Mouse (Mus musculus) neural tube, embryonic 10.5 days (tissue): Measurements from ENCODE around the gene Bach2.

Source experiments
- DNase-seq: peaks from one replicate; pipeline ENCODE4 v3.0.0-alpha.2; 2017; ENCODE audit warnings: low spot score; ENCODE audit errors: extremely low spot score

The Bach2 gene

DNA sequence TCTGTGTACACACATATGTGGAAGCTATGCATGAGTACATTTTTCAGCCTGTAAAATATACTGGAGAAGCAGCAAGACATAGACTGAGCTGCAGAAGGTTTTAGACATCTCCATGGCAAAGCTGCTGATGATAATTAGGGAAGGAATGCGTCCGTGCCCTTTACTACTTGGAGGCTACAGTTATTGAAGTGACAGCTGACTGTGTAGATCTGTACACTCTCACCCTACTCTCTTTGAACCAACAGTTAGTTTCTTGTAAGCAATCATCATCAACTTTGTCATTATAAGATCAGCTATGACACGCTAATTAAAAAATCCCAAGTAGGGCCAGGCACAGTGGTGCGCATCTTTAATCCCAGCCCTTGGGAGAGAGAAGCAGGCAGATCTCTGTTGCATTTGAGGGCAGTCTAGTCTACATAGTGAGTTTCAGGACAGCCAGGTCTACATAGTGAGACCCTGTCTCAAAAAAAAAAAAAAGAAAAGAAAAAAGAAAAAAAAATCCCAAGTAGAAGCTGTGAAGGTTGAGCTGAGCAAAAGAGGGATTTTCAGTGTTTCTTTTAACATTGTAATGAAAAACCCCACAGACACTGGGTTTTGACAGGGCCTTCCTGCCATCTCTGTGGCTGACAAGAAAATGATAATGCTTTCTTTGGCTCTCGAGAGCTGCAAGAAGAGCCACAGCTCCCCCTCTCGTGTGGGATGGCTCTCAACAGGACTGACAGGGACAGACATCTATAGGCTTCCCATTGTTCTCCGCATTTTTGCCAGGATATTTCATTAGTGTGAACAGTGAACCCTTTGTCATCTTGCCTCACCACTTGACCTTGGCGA, 322.3 kb downstream of the Bach2 start:
- DNase-seq, result no peak

DNA sequence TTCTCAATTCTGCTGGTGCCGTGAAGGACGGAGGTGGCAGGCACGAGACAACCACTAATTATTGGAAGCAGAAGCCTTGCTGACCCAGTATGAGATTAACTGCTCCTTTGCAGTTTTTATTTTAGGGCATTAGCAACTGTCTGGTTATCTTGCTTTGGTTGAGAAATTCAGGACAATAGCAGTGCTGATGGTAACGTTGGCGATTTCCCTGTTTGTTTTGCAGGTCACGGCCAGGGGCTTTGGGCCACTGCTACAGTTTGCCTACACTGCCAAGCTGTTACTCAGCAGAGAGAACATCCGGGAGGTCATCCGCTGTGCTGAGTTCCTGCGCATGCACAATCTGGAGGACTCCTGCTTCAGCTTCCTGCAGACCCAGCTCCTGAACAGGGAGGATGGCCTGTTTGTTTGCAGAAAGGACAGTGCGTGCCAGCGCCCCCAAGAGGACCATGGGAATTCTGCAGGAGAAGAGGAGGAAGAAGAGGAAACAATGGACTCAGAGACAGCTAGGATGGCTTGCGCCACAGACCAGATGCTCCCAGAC, 323.0 kb downstream of the Bach2 start:
- DNase-seq, result peak; percentile 39

DNA sequence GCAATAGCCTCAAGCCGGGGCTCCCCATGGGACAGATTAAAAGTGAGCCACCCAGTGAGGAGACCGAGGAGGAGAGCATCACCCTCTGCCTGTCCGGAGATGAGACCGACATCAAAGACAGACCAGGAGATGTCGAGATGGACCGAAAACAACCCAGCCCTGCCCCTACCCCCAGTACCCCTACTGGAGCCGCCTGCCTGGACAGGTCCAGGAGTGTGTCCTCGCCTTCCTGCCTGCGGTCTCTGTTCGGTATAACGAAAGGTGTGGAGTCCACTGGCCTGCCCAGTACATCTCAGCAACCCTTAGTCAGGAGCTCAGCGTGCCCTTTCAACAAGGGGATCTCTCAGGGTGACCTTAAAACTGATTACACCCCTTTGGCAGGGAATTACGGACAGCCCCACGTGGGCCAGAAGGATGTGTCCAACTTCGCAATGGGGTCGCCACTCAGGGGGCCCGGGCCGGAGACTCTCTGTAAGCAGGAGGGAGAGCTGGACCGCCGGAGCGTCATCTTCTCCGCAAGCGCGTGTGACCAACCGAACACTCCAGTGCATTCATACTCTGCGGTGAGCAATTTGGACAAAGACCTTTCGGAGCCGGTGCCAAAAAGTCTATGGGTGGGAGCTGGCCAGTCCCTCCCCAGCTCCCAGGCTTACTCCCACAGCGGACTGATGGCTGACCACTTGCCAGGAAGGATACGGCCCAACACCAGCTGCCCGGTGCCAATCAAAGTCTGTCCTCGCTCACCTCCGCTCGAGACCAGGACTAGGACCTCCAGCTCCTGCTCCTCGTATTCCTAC, 323.9 kb downstream of the Bach2 start:
- no peak for DNase-seq

DNA sequence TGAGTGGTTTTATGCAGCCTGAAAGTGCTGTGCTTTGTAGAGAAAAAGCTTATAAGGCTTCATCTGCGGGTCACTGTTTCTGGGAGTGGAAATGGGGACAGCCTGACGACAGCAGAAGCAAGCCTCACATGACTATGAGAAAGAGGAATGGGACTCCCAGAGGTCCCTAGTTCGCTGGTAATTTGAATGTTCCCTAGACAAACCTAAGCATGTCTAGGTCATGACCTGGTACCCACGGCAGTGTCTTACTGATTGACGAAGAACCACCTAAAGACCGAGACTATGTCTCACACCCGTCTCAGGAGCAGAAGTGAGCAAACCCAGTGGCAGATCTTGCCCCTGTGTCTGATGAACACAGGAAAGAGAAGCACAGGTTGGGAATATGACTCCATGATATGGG, 325.8 kb downstream of the Bach2 start:
- no peak for DNase-seq

DNA sequence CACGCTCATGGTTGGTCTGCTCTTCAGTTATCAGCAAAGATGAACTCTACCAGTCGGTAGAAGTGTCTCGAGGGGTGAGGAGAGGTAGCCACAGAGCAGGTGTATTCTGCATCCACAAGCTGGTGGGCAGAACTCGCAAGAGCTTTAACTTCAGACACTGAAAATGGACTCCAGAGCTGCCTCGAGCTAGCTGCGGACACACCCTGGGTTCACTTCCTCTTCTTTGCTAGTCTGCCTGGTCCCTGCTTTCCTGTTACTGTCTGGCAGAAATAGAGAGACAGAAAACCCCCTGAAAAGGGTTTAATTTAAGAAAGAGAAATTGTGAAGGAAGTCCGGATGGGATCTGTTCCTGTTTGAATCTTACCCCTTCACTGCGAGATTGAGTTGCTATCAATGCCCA, 326.3 kb downstream of the Bach2 start:
- DNase-seq, result no peak

DNA sequence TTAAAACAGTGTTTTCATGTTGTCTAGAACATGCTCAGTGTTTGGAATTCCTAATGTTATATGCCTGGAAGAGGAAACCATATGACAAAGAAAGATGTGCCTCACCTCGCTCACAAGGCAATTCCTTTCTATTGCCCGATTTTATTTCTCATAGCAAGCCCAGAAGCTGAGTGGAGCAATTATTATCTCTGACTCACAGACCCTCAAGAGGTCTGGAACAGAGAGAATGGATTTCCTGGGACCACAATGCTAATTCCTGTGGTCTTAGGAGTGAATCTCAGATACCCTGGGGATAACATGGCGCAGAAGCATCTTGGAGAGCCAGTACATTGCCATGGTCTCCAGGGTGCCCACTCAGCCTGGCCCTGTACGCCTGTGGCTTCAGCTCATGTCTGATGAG, 330.4 kb downstream of the Bach2 start:
- DNase-seq, result no peak

DNA sequence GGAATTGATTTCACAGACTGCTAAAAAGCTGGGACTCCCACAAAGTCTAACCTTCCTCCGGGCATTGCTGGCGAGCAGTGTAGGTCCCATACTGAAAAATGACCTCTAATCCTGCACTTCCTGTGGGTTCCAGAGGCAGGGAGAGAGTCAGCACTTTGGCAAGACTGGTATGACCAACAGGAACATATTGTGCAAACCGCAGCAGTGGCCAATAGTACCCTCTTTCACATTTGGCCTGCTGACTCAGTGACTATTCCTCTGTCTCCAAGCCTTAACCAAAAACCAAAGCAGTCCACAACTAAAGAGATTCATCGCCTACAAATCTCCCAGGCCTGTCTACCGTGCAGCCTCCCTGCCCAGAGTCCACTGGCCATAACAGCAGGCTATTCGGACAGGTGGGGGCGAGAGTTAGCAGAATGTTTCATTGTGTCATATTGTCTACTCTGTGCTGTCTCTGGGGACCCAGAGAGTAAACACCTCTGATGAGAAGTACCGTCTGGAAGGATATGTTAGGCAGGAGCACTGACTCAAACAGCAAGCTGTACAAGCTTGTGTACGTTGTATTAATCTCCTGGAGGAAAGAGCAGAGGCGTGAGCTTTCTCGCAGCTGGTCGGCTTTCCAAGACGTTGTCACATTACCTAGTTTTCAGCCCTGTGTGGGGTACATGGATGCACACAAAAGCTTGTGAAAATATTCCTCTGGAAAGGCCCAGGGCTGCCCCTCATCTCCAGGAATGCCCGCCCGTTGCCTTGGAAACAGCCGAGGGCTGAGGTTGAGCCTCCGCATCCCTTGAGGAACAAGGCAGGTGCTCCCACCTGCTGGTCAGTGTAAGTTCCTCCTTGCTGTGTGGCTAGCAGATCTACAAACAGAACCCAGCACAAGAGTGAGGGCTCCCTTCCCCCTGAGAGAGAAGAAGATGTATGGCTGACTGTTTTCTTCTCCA, 331.7 kb downstream of the Bach2 start:
- no peak for DNase-seq

DNA sequence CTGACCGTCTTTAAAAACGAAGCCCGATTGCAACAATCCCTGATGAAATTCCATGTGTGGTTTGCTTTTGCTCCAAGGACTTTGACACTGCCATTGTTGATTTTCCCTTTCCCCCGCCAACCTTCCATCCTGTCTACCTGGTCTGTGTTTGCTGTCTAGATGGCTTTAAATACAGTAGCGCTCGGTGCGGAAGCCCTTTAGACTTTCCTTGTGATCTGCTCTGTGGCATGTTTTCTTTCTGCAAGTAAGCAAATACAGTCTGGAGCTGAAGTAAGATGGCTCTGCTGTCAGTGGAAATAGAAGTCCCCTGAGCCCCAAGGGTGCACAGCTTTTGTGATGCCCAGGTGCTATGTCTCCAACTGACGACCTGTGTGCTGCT, 332.3 kb downstream of the Bach2 start:
- no peak for DNase-seq

DNA sequence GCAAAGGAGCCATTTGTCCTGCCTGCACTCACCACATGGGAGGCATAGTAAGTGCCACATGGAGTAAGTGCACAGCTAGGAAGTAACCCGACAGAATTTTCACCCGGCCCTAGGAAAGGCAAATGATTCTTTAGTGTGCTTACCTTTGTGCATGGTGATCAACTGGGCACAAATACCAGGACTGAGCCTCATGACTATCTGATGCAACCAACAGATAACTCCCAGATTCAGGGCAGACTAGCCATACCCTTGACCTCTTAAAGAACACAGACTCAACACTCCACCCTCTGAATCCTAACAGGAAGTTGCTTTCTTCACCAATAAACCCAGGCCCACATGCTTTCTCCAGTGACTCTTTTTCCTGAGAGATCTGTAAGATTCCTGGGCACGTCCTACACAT, 332.8 kb downstream of the Bach2 start:
- no peak for DNase-seq

DNA sequence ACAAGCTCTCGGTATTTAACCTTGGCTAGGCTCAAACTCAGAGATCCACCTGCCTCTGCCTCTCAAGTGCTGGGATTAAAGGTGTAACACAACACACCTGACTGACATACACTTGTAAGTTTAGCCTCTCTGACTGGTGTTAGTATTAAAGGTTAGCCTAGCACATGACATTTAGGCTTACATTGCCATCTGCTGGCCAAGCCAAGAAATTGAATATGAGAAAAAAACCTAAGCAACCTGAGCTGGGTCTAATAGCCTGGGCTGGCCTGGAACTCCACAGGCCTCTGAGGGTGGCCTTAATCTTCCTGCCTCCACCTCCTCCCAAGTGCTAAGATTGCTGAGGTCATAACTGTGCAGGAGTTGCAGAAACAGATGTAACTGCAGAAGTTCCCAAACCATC, 333.5 kb downstream of the Bach2 start:
- DNase-seq, result peak; percentile 43

DNA sequence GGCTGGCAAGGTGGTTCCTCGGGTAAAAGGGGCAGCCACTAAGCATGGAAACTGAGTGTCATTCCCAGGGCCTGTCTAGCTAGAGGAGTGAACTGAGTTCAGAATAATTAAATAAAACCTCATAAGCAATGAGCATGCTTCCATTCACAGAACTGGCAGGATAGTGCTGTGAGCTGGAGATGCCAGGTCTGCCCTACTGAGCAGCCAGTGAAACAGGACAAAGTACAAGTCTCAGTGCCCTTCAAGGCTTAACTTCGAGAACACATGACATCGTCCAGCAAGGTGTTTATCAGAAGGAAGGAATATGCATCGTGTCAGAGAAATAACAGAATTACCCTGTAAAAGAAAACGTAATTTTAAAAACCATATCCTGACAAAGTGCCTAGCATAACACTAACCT, 335.0 kb downstream of the Bach2 start:
- no peak for DNase-seq

DNA sequence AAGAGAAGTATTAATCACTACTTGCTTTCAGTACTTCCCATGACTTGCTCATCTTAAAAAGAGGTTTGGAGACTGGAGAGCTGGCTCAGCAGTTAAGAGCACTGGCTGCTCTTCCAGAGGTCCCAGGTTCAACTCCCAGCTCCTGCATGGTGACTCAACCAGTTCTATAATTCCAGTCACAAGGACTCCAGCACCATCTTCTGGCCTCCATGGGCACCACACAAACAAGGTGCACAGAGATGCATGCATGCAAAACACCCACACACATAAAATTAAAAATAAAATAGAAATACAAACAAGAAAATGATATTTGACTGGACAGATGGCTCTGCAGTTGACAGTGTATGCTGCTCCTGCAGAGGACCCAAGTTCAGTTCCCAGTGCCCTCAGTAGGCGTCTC, 336.0 kb downstream of the Bach2 start:
- no peak for DNase-seq

DNA sequence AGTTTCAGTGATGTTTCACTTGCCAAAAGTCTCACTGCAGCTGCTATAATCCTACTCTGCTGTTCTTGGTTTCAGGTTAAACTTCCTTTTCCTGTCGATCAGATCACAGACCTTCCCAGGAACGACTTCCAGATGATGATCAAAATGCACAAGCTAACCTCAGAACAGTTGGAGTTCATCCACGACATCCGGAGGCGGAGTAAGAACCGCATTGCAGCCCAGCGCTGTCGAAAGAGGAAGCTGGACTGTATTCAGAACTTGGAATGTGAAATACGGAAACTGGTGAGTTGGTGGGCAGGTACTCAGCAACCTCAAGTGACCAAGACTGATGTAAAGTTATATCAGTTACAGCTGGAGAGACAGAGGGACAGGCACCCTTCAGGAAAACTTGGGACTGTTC, 336.6 kb downstream of the Bach2 start:
- no peak for DNase-seq

DNA sequence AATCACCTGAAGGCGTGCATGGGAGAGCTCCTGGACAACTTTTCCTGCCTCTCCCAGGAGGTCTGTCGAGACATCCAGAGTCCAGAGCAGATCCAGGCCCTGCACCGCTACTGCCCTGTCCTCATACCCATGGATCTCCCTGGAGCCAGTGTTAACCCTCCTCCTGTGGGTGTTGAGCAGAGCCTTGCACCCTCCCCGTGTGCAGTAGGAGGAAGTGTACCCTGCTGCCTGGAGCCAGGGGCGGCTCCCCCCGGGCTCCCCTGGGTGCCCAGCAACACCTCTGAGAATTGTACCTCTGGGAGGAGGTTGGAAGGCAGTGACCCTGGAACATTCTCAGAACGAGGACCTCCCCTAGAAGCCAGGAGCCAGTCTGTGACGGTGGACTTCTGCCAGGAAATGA, 341.2 kb downstream of the Bach2 start:
- no peak for DNase-seq

DNA sequence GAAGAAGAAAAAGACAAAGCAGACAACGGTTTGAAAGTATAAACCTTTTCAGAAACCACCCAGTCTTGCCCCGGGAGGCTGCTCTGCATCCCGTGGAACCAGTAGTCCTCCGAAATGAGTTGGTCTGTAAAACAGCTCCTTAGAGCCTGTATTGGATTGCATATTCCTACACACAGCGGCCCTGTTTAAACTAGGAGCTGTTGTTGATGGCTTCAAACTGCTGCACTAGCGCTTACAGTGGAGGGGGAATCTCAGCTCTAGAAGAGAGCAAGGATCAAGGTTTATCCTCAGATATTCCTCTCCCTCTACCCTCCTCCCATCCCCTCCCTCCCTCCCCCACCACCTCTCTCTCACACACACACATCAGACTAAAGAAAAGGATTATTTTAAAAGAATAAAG, 345.6 kb downstream of the Bach2 start:
- DNase-seq, result no peak

DNA sequence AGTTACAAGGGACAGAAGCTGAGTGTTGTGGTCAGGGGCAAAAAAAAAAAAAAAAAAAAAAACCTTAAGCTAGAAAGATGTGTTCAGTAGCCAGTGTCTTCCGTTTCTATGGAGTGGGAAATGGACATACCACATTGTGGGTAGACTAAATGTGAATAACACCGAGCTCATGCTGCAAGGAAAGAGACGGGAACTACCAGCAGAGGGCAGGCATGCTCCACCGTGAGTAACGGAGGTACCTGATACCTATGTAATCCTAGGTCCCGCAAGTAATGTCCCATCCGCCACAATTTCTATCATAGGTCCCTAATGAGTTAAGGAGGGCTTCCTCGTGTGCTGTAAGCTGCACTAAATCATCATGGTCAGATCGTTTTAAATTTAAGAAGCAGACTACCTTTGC, 348.0 kb downstream of the Bach2 start:
- peak; percentile 57 for DNase-seq

DNA sequence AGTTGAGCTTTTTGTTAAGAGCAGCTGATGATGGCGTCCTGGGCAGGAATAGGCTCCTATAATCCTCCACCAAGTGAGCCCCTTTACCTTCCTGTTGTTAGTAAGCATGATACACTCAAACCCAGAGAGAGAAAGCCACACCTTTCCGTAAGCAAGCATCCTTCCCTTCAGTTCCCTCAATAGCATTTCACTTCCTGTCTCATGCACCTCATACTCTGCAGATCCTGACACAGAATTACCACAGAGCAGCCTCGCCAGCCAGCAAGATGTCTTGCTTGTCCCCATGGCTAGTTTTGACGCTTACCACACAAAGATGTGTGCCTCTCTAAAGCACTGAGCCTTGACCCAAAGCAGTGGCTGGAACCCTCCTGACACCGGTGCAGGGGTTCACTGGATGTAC, 348.9 kb downstream of the Bach2 start:
- no peak for DNase-seq

DNA sequence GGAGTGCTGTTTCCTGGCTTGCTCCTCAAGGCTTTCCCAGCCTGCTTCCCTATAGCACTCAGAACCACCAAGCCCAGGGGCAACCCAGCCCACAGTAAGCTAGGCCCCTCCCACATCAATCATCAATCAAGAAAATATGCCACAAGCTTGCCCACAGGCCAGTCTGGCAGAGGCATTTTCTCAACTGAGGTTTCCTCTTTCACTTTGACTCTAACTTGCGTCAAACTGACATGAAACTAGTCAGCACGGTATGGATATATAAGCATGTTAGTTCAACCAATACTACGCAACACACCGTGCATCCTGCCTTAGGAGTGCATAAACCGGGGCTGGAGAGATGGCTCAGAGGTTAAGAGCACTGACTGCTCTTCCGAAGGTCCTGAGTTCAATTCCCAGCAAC, 349.6 kb downstream of the Bach2 start:
- no peak for DNase-seq

DNA sequence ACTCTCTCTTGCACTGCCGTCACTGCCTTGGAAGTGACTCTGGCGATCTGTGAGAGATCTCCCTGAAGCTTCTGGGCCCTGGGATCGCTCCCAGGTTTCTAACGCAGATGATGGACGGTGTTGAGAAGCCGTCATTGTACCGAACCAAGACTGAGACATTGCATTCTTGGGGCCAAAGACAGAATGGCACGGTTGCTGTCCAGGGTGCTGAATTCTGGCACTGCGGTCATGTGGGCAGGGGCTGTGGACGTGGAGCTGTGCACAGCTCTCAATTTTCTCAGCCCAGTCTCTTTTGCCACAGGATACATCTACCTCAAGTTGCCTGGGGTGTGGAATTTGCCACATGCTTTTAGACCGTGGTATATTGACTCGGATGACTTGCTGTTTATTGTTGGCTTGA, 362.5 kb downstream of the Bach2 start:
- peak; percentile 71 for DNase-seq

DNA sequence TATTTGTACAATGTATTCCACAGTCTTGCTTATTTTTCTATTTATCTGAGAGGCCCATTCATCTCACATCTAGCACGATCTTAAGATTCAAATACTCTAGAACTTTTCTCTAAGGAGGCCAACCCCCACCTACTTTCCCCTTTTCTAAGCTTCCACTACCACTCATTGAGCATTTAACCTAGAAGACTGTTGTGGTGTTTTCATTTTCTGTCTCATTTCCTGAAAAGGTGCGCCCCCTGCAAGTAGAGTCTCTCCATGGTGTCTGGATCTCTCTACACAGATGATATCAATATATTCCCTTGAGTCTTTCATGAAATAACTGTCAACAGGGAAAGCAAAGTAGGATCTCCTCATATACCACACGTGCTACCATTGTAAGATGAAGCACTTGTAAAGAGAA, 364.1 kb downstream of the Bach2 start, which contains the start of gene Gja10:
Gene Gja10, minus strand, starts transcription at position 101 of the 400 bp plus-strand sequence.
- DNase-seq, result no peak
